Mouse (Mus musculus) MEL (cell line): ENCODE results near the gene Gde1.
A peak's percentile ranks its signal among the peaks of the same experiment; 100 is the strongest.

ENCODE experiments used
- CTCF ChIP-seq, 3 experiments: IDR thresholded peaks in 2 of 3; conservative IDR thresholded peaks in 1 of 3; 2 replicates each; pipeline ENCODE4 v1.5.1; 2011 to 2012; ENCODE audit warnings: low read length in 3 of 3, low read depth in 2 of 3, mild to moderate bottlenecking in 2 of 3, improper control_type of control experiment in 1 of 3, inconsistent platforms in 1 of 3, mixed read lengths in 1 of 3, moderate library complexity in 1 of 3; ENCODE audit not compliant: control insufficient read depth in 1 of 3, insufficient read depth in 1 of 3, poor library complexity in 1 of 3, severe bottlenecking in 1 of 3
- E2F4 ChIP-seq: IDR thresholded peaks from 2 replicates; pipeline ENCODE4 v1.6.1; 2011; ENCODE audit warnings: low read depth, low read length, improper control_type of control experiment, borderline replicate concordance
- ELF1 ChIP-seq: IDR thresholded peaks from 2 replicates; pipeline ENCODE4 v1.6.1; 2014; ENCODE audit warnings: low read depth, mild to moderate bottlenecking, inconsistent platforms, low read length, improper control_type of control experiment, moderate library complexity
- EP300 ChIP-seq, 2 experiments: IDR thresholded peaks; 2 replicates each; pipeline ENCODE4 v1.6.1; 2011; ENCODE audit warnings: improper control_type of control experiment in 2 of 2, low read length in 2 of 2, low read depth in 1 of 2, mild to moderate bottlenecking in 1 of 2
- ETS1 ChIP-seq: IDR thresholded peaks from 2 replicates; pipeline ENCODE4 v1.6.1; 2012; ENCODE audit warnings: low read depth, mild to moderate bottlenecking, inconsistent platforms, low read length, improper control_type of control experiment, moderate library complexity
- MAZ ChIP-seq: IDR thresholded peaks from 2 replicates; pipeline ENCODE4 v1.6.1; 2012; ENCODE audit warnings: low read depth, mild to moderate bottlenecking, inconsistent platforms, low read length, improper control_type of control experiment
- MEF2A ChIP-seq: IDR thresholded peaks from 2 replicates; pipeline ENCODE4 v1.6.1; 2014; ENCODE audit warnings: low read depth, mild to moderate bottlenecking, inconsistent platforms, low read length, improper control_type of control experiment; ENCODE audit not compliant: poor library complexity, insufficient replicate concordance, severe bottlenecking; ENCODE audit errors: extremely low read depth
- POLR2A ChIP-seq, 2 experiments: IDR thresholded peaks; 2 replicates each; pipeline ENCODE4 v1.6.1; 2011 to 2012; ENCODE audit warnings: low read length in 2 of 2, mild to moderate bottlenecking in 2 of 2, control low read depth in 1 of 2, improper control_type of control experiment in 1 of 2, low read depth in 1 of 2, moderate library complexity in 1 of 2; ENCODE audit not compliant: control insufficient read depth in 1 of 2, insufficient read depth in 1 of 2, poor library complexity in 1 of 2
- TCF12 ChIP-seq: IDR thresholded peaks from 2 replicates; pipeline ENCODE4 v1.6.1; 2014; ENCODE audit warnings: low read depth, mild to moderate bottlenecking, inconsistent platforms, low read length, improper control_type of control experiment, moderate library complexity

DNA sequence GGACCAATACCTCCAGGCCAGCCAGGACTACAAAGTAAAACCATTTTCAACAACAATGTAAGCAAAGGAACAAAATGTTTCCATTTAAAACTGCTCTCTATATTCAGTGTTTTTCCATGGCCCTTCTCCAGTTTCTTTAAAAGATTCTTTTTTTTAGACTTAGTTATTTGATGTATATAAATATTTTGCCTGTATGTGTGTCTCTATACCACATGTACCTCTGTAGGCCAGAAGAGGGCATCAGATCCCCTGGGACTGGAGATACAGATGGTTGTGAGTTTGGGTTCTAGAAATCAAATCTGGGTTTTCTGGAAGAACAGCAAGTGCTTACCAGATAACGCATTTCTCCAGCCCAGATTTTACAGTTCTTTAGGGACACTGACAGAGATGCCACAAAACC is 33.2 kb upstream of the Gde1 start:
- TF ChIP-seq POLR2A (IDR thresholded peaks at IDR 0.05; ENCODE audit: control insufficient read depth in 1 of 2, insufficient read depth in 1 of 2, low read depth in 1 of 2, low read length in 2 of 2, poor library complexity in 1 of 2) (no peak), E2F4 (no peak), CTCF (IDR thresholded peaks at IDR 0.05 in 2 of 3, conservative IDR thresholded peaks at IDR 0.05 in 1 of 3; ENCODE audit: control insufficient read depth in 1 of 3, insufficient read depth in 1 of 3, low read depth in 2 of 3, low read length in 3 of 3, poor library complexity in 1 of 3, severe bottlenecking in 1 of 3) (peak; percentile 16 to 48 (median 18); a peak in 3 of 6 replicates), ETS1 (no peak), TCF12 (no peak), MEF2A (no peak), MAZ (no peak), EP300 (IDR thresholded peaks at IDR 0.05; ENCODE audit: low read depth in 1 of 2, low read length in 2 of 2) (no peak), ELF1 (no peak)
